Mouse (Mus musculus) adrenal gland, adult 2 months (tissue): ENCODE results near the gene Mmaa. TPM values are rescaled to one million over a fixed set of nuclear protein-coding genes. Genes with fewer than 3 reads are reported as not detected.

Experiments
- DNase-seq: peaks from one replicate; pipeline ENCODE4 v3.0.0; 2021
- polyA plus RNA-seq: library from polyadenylated mRNA; depleted of rRNA; stranded (reverse); fragments of >200 nt; gene quantifications from 2 replicates; pipeline ENCODE4 v1.2.3, GENCODE M21; 2012
- total RNA-seq, 2 experiments: library from RNA; stranded (reverse); gene quantifications; 2 replicates each; pipeline ENCODE4 v1.2.3; 2021

Mmaa gene
- total and polyA plus RNA-seq, 3 experiments, result 2.8 to 42.5 (median 31.8) TPM

GRCm38 (mm10) chr8:79288681-79289080 lies 6.1 kb downstream of the Mmaa start:
- no peak for DNase-seq

DNA sequence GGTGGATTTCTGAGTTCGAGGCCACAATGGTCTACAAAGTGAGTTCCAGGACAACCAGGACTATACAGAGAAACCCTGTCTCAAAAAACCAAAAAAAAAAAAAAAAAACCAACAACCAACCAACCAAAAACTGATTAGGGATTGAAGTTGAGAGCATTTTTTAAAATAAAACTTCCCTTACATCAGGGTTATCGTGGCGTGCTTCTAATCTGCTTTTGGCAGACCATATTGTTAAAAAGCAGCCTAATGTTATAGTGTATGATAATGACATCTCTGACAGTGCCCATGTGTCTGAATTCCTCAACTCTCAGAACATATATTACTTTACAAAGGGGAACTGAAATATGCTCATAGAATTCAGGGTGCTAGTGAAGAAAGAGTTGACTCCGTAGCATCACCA lies 6.5 kb downstream of the Mmaa start:
- DNase-seq, result no peak

DNA sequence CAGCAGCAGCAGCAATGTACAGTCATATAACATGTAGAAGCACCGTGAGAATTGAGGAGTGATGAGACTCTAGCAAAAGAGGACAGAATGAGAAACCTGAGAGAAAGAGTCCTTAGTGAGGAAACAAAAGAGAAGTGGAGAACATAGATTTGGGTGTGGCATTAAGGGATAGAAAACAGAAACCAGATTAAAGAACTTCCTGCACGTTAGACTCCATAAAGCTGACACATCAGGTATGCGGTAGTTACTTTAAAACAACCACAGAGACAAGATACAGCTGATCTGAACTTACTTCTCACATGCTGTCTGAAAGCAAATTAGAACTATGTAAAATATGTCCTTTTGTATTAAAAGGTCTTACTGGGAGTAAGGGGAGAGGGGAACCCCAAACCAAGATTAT lies 8.3 kb downstream of the Mmaa start:
- DNase-seq, result no peak

DNA sequence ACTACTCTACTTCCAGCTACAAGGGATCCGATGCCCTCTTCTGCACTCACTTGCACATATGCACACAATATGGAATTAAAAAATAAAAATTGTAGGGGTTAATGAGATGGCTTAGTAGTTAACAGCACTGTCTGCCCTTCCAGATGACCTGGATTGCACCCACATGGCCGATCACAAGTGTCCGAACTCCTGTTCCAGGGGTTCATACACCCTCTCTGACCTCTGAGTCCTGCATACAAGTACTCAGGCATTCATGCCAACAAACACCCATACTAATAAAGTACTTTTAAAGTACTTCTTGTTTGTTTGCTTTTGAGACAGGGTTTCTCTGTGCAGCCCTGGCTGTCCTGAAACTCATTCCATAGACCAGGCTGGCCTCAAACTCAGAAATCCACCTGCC lies 10.1 kb downstream of the Mmaa start:
- DNase-seq, result no peak

- no peak for DNase-seq
Measured at GRCm38 (mm10) chr8:79281376-79281890, 13.3 kb downstream of the Mmaa start.

DNA sequence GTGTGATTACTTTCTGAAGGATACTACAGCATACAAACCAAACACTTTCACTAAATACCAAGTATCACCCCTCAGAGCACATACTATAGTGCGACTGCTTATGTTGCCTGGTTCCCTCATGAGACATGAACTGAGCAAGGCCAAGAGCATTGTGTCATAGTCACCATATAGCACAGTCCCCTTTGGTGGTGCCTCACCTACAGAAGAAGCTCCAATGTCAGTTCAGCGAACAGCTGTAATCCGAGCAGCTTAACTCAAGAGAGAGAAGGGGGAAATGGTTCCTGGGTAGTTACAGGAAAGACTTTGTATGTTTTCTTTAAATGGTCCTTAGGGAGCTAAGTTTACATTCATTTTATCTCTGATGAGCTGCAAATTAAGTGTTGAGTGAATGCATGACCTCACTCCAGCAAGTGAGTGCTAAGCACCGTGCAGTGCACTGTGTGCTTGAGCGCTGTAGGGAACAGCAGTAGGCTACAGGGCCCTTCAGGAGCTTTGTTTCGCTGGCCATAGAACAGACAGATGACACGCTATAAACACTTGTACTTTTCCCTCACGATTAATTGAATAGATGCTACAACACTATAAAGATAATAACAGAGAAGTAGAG lies 17.4 kb downstream of the Mmaa start:
- DNase-seq, result no peak

DNA sequence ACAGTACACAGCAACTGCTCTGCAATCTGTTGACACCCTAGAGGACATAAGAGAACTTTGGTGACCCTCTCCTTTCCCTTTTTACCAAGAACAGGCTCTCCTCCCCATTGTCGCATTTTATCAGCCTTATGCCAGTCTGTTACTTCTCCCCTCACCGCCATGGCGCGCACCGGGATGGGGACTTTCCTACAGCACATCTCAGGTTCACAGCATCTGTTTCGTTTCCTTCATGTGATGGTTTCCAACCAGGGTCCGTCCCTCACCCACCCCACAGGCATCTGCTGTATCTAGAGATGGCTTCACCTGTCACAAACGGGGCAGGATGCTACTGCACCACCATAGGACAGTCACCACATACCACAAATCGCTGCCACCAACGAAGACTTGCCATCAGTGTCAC lies 19.8 kb downstream of the Mmaa start:
- no peak for DNase-seq

DNA sequence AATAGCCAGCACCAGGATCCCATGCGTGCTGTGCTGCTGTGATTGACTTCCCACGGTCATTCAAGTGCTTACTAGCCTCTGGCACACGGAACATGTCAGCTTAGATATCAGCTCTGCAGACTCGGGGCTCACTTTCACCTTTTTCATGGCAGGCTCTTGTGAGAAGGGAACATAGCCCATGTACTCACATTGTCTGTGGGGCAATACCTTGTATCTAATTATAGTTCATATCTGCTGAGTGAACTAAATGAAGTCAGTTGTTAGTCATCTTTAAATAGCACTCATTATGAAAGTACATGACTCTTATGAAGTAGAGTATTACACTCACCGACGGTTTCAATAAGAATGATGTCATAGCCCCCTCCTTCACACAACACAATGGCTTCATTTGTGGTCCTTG lies 21.0 kb downstream of the Mmaa start:
- no peak for DNase-seq

- DNase-seq, result no peak
Measured at GRCm38 (mm10) chr8:79272676-79273075, 22.1 kb downstream of the Mmaa start.

DNA sequence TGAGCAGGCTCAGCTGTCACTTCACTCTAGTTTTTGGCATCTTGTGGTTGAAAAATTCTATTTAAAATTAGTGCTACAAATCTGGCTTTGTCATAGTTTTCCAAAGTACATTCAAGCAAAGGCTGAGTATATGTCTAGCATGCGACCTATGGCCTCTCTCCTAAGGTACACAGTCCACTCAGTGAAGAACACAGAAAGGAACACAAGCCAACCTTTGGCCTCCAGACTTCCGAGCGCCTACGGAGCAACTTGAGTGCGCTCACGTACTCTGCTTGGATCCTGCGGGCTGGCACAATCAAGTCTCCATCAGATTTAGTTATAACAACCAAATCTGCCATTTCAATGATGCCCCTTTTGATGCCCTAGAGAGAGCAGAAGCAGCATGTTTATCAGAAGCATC lies 25.8 kb downstream of the Mmaa start:
- DNase-seq, result no peak

- DNase-seq, result no peak
Measured at GRCm38 (mm10) chr8:79261920-79262319, 32.8 kb downstream of the Mmaa start.

DNA sequence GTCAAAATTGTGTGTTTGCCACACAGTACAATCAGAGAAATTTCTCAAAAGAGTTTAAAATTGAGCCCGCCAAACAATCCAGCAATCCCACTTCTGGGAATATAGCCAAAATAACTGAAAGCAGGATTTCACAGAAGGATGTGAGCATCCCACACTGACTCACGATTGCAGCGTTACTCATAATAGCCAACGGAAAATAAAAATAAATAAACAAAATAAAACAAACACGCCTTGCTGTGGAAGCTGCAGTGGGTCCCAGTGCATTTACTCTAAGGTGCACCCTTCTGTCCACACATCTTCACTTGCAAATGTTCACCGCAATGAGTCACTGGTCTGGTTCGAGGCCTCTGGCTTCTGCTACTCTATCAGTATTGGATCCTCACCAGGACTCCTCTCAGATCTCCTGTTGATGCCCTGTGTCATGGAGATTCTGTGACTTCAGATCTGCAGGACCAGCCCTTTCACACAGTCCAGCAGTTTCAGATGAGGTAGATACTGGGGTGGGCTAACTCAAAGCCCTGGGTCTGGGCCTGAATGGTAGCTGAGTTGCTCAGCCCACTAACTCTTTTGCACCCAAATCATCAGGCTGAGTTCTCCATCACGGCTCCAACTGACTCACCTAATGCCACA lies 38.5 kb downstream of the Mmaa start:
- DNase-seq, result no peak

GRCm38 (mm10) chr8:79253742-79254141 lies 41.0 kb downstream of the Mmaa start:
- no peak for DNase-seq

DNA sequence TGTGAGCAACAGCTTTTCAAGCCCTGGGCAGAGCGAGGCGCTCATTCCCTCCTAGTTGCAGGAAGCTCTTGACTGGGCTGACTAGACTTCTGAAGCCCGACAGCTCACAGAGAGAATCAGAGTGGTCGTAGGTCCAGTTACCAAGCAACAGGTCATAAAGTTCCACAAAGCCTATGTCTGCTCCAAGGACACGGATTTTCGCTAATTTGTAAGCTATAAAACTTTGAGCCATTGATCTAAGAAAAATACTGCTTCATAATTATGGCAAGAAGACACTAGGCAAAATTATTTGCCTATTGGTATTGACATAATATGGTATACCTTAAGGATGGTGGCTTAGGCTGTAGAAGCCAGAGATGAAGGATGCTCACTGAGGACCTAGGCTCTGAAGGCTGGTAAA lies 46.3 kb downstream of the Mmaa start, which contains the start of gene 1700011L22Rik:
1700011L22Rik (minus strand) TSS at position 101 of the 400 bp plus-strand sequence.
- no peak for DNase-seq

GRCm38 (mm10) chr8:79243422-79243821 lies 51.3 kb downstream of the Mmaa start:
- no peak for DNase-seq

DNA sequence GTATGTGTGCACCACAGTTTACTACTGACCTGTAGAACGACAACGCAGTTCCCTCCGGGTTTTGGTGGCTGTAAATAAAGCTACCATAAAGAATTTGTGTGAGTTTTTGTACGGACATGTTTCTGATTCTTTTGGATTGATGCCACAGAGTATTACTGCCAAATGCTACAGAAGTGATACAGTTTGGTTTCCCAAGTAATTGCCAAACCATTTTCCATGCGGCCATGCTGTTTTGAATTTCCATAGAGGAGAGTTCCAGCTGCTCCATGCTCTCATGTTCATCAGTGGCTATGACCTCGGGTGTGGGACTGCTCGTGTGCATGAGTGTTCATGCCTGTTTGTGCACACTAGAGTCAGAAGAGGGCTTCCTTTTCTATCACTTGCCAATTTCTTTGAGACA lies 54.7 kb downstream of the Mmaa start:
- DNase-seq, result no peak

- DNase-seq, result no peak
Measured at GRCm38 (mm10) chr8:79239320-79239719, 55.4 kb downstream of the Mmaa start.

GRCm38 (mm10) chr8:79229266-79229888 lies 65.4 kb downstream of the Mmaa start:
- no peak for DNase-seq

GRCm38 (mm10) chr8:79227916-79228315 lies 66.8 kb downstream of the Mmaa start:
- no peak for DNase-seq

GRCm38 (mm10) chr8:79227194-79227593 lies 67.5 kb downstream of the Mmaa start:
- no peak for DNase-seq

DNA sequence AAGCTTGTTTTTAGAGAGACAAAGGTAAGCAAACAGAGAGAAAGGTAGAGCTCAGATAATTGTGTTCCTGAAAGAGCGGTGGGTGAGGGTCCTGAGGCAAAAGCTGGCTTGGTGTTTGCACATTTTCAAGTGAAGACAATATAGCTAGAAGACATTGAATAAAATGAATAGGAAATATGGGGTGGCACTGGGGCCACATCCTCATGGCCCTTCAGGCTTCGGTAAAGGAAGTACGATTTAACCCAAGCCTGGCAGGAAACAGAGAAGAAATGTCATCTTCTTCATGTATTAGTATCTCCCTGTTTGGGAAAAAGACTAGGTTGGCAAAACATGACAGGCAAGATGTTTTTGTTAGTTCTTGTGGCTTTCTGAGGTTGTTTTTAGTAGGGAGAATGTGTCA lies 68.7 kb downstream of the Mmaa start:
- no peak for DNase-seq

DNA sequence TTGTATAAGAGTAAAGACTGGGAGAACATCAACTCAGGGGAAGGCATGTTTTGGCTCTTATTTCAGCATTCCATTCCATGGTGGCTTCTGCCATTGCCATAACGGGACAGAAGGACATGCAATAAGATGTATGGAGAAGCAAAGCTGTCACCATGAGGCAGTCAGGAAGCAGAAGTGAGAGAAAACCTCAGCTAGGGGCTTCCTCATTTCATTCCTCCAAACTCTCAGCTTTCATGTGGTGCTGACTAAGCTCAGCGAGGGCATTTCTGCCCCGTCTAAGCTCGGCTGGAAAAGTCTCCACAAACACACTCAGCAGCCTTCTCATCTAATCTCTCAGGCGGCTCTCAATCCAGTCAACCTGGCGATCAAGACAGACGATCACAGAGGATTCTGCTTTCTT lies 69.2 kb downstream of the Mmaa start:
- DNase-seq, result no peak

DNA sequence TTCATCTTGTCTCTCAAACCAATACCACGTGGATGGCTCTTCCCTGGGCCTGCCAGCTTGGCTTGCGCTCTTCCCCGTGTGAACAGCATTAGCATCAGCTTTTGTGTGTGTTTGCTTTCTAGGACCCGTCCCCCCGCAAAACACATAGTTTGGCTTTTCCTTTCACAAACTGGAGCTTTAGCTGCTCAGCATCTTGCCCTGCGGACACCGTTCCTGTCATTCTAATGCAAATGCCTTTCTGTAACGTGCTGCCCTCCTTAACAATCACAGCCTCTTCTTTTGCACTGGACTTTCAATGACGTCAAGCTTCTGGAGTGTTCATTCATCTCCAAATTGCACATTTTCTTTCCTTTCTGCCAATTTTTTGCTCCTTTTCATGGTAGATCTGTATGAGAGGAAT lies 70.4 kb downstream of the Mmaa start:
- DNase-seq, result no peak

- no peak for DNase-seq
Measured at GRCm38 (mm10) chr8:79222752-79223141, 72.0 kb downstream of the Mmaa start.
